Mouse (Mus musculus): ENCODE measurements around the gene Cdc45. TPM values are rescaled to one million over a fixed set of nuclear protein-coding genes. Genes with fewer than 3 reads are reported as not detected.
A peak's percentile ranks its signal among the peaks of the same experiment; 100 is the strongest.

Cdc45 gene
- polyA plus RNA-seq, 1 experiment: 4.8 TPM

DNA sequence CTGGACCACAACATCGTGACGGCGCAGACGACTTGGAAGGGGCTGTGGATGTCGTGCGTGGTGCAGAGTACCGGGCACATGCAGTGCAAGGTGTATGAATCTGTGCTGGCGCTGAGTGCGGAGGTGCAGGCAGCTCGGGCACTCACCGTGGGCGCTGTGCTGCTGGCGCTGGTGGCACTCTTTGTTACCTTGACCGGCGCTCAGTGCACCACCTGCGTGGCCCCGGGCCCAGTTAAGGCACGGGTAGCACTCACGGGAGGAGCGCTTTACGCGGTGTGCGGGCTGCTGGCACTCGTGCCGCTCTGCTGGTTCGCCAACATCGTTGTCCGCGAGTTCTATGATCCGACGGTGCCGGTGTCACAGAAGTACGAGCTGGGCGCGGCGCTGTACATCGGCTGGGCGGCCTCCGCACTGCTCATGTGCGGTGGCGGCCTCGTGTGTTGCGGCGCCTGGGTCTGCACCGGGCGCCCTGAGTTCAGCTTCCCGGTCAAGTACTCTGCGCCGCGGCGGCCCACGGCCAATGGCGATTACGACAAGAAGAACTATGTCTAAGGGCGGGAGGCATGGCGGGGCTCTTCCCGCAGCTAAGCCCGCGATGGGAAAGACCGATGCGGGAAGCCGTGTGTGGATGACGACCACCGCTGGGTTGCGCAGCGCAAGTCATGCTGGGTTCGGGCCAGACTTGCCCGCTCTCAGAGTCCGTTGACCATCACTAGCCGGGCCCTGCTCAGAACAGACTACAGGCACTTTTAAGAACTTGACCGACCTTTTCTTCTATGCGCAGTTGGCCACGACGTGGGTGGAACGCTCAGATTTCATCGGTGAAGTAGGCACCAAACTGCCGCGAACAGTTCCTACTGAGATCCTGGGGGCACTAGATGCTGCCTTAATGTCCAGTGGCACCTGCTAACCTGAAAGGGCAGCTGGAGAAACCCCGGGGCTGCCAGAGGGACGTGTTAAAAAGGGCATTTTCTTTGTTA, 34.4 kb downstream of the Cdc45 start:
- Histone ChIP-seq H3K4me1 (ENCODE audit: control insufficient read depth) (no peaks in the 10 kb centered on the region), H3K27me3 (ENCODE audit: control insufficient read depth) (peaks cover 56% of the 10 kb centered on the region), H3K36me3 (ENCODE audit: control insufficient read depth) (peaks cover 32% of the 10 kb centered on the region), H3K4me3 (replicated peaks) (peak overlapping the region; percentile 13), H3K9me3 (ENCODE audit: control insufficient read depth, low read length) (peaks cover 6% of the 10 kb centered on the region; the same call in 1 of the 2 replicates)
- no peak for TF ChIP-seq GATA1 (IDR thresholded peaks at IDR 0.05; ENCODE audit: low read length)
- TF ChIP-seq TAL1 (IDR thresholded peaks at IDR 0.05; ENCODE audit: low read length): no peak

- H3K4me3 ChIP-seq (replicated peaks): peak within 1 kb of the TSS; percentile 13
- peaks cover 24% of the 10 kb centered on the region for H3K36me3 ChIP-seq (ENCODE audit: control insufficient read depth)
- no peak for TF ChIP-seq TAL1 (IDR thresholded peaks at IDR 0.05; ENCODE audit: low read length)
- no peak for TF ChIP-seq GATA1 (IDR thresholded peaks at IDR 0.05; ENCODE audit: low read length)
- no peaks in the 10 kb centered on the region for H3K4me1 ChIP-seq (ENCODE audit: control insufficient read depth)
- peaks cover 6% of the 10 kb centered on the region; the same call in 1 of the 2 replicates for H3K9me3 ChIP-seq (ENCODE audit: control insufficient read depth, low read length)
- H3K27me3 ChIP-seq (ENCODE audit: control insufficient read depth): peaks cover 56% of the 10 kb centered on the region
Observed at GRCm38 (mm10) chr16:18776556-18777100, 35.2 kb downstream of the Cdc45 start, which contains the start of gene Cldn5. TSS of gene Cldn5 (plus strand) at chr16:18776847.

- Histone ChIP-seq H3K4me3 (replicated peaks) (no peak overlapping the region), H3K27me3 (ENCODE audit: control insufficient read depth) (peaks cover 58% of the 10 kb centered on the region)
Observed at GRCm38 (mm10) chr16:18775621-18776555, 35.9 kb downstream of the Cdc45 start.

DNA sequence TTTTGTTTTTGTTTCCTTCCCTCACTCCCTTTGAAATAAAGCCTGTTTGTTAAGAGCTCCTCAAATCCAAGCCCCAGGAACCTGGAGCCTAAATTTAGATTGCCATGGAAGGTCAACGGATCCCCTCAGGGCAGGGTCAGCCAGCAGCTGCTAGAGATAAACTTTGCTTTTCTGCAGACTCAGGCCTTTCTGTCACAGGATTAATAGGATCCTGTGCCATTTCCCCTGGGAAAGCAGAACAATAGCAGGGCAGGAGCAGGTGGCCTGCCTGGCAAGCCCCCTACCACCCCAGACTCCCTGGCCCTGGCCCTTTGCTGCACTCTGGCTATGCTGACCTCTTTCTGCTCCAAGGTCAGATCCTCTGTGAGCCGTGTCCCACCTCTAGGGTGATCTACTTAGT, 37.9 kb downstream of the Cdc45 start:
- Histone ChIP-seq H3K27me3 (ENCODE audit: control insufficient read depth) (peaks cover 53% of the 10 kb centered on the region), H3K36me3 (ENCODE audit: control insufficient read depth) (no peaks in the 10 kb centered on the region; the same call in 1 of the 2 replicates)
- TF ChIP-seq TAL1 (IDR thresholded peaks at IDR 0.05; ENCODE audit: low read length) (no peak), GATA1 (IDR thresholded peaks at IDR 0.05; ENCODE audit: low read length) (no peak)

More at GRCm38 (mm10) chr16:18775621-18776555, 35.9 kb downstream of the Cdc45 start:
- TF ChIP-seq GATA1 (IDR thresholded peaks at IDR 0.05; ENCODE audit: low read length) (no peak), TAL1 (IDR thresholded peaks at IDR 0.05; ENCODE audit: low read length) (no peak)
- peaks cover 6% of the 10 kb centered on the region; the same call in 1 of the 2 replicates for H3K9me3 ChIP-seq (ENCODE audit: control insufficient read depth, low read length)
- H3K36me3 ChIP-seq (ENCODE audit: control insufficient read depth): peaks cover 17% of the 10 kb centered on the region
- H3K4me1 ChIP-seq (ENCODE audit: control insufficient read depth): no peaks in the 10 kb centered on the region

DNA sequence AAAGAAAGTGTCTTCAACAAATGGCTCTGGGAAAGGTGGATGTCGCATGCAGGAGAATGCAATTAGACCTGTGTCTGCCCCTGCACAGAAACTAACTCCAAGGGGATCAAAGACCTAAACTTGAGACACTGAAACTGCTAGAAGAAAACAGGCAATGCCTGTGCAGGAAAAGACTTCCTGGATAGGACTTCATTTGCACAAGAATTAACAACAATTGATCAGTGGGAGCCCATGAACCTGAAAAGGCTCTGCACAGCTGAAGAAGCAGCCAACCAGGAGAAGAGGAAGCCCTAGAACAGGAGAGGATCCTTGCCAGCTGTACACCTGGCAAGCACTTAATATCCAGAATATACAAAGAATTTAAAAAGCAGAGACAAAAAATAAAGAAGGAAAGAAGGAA, 42.3 kb downstream of the Cdc45 start:
- TF ChIP-seq TAL1 (IDR thresholded peaks at IDR 0.05; ENCODE audit: low read length): no peak
- TF ChIP-seq GATA1 (IDR thresholded peaks at IDR 0.05; ENCODE audit: low read length): no peak
- Histone ChIP-seq H3K4me1 (ENCODE audit: control insufficient read depth) (no peaks in the 10 kb centered on the region), H3K27me3 (ENCODE audit: control insufficient read depth) (peaks cover 11% of the 10 kb centered on the region), H3K36me3 (ENCODE audit: control insufficient read depth) (no peaks in the 10 kb centered on the region), H3K4me3 (replicated peaks) (no peak overlapping the region), H3K9me3 (ENCODE audit: control insufficient read depth, low read length) (no peaks in the 10 kb centered on the region)

More for the DNA sequence above, 37.9 kb downstream of the Cdc45 start:
- Histone ChIP-seq H3K4me3 (replicated peaks) (no peak overlapping the region), H3K4me1 (ENCODE audit: control insufficient read depth) (no peaks in the 10 kb centered on the region), H3K9me3 (ENCODE audit: control insufficient read depth, low read length) (peaks cover 6% of the 10 kb centered on the region; the same call in 1 of the 2 replicates)

DNA sequence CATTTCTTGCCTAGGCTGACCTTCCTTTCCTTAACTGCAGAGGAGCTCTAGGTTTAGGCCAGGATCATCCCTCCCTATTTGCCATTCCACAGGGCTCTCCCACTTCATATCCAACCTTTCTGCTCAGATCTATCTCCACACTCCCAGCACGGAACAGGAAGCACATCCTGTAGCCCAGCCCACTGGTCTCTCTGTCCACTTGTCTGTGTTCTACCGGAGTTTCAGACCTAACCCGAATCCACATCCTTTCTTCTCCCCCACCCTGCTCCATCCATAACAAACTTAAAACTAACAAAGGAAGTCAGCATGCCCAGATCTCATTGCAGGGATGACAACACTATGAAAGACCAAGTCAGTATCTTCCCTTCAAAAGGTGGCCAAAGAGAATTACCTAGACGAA, 45.4 kb downstream of the Cdc45 start:
- TF ChIP-seq GATA1 (IDR thresholded peaks at IDR 0.05; ENCODE audit: low read length): no peak
- peaks cover 3% of the 10 kb centered on the region; the same call in 1 of the 2 replicates for H3K27me3 ChIP-seq (ENCODE audit: control insufficient read depth)
- H3K4me1 ChIP-seq (ENCODE audit: control insufficient read depth): no peaks in the 10 kb centered on the region
- H3K36me3 ChIP-seq (ENCODE audit: control insufficient read depth): no peaks in the 10 kb centered on the region
- H3K9me3 ChIP-seq (ENCODE audit: control insufficient read depth, low read length): no peaks in the 10 kb centered on the region
- H3K4me3 ChIP-seq (replicated peaks): no peak overlapping the region

DNA sequence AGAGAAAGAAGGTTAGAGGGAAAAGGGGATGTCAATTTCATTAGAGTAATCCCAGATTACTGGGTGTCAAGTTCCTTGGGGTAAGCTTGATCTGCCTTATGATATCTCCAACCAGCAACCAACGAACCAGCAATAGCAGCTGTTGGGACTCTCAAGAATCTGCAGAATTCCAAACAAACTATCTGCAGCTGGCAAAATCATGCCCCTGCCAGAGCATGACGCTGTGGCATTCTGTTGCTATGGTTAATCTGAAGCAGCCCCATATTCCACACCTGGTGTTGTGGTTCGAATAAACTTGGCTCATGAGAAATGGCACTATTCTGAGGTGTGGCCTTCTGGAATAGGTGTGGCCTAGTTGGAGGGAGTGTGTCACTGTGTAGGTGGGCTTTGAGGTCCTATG, 48.8 kb downstream of the Cdc45 start:
- Histone ChIP-seq H3K36me3 (ENCODE audit: control insufficient read depth) (no peaks in the 10 kb centered on the region), H3K4me1 (ENCODE audit: control insufficient read depth) (no peaks in the 10 kb centered on the region)
- TF ChIP-seq GATA1 (IDR thresholded peaks at IDR 0.05; ENCODE audit: low read length) (no peak), TAL1 (IDR thresholded peaks at IDR 0.05; ENCODE audit: low read length) (no peak)

GRCm38 (mm10) chr16:18761734-18762133, 50.1 kb downstream of the Cdc45 start:
- Histone ChIP-seq H3K27me3 (ENCODE audit: control insufficient read depth) (peaks cover 2% of the 10 kb centered on the region; the same call in 1 of the 2 replicates), H3K9me3 (ENCODE audit: control insufficient read depth, low read length) (no peaks in the 10 kb centered on the region), H3K4me1 (ENCODE audit: control insufficient read depth) (no peaks in the 10 kb centered on the region), H3K4me3 (replicated peaks) (no peak overlapping the region), H3K36me3 (ENCODE audit: control insufficient read depth) (no peaks in the 10 kb centered on the region)
- TF ChIP-seq GATA1 (IDR thresholded peaks at IDR 0.05; ENCODE audit: low read length): no peak

More for the DNA sequence above, 48.8 kb downstream of the Cdc45 start:
- Histone ChIP-seq H3K27me3 (ENCODE audit: control insufficient read depth) (peaks cover 2% of the 10 kb centered on the region; the same call in 1 of the 2 replicates), H3K4me3 (replicated peaks) (no peak overlapping the region), H3K9me3 (ENCODE audit: control insufficient read depth, low read length) (no peaks in the 10 kb centered on the region)

All from erythroblast, embryonic 14.5 days (primary cell).